Mouse (Mus musculus): ENCODE data around the gene Myo1a.

Gene Myo1a

GRCm38 (mm10) chr10:127674794-127675522 is 30.0 kb upstream of the Myo1a start:
- DNase-seq (ENCODE audit: low spot score): peak; percentile 36

- DNase-seq (ENCODE audit: low spot score): no peak
Measured at GRCm38 (mm10) chr10:127675859-127676398, 29.0 kb upstream of the Myo1a start.

GRCm38 (mm10) chr10:127676691-127677548 is 28.1 kb upstream of the Myo1a start:
- peak; percentile 73 for DNase-seq (ENCODE audit: low spot score)

- no peak for DNase-seq (ENCODE audit: low spot score)
Measured at GRCm38 (mm10) chr10:127677591-127678336, 27.2 kb upstream of the Myo1a start.

- DNase-seq (ENCODE audit: low spot score): no peak
Measured at GRCm38 (mm10) chr10:127679208-127679607, 25.8 kb upstream of the Myo1a start.

- no peak for DNase-seq (ENCODE audit: low spot score)
Measured at GRCm38 (mm10) chr10:127679881-127680280, 25.1 kb upstream of the Myo1a start.

- no peak for DNase-seq (ENCODE audit: low spot score)
Measured at GRCm38 (mm10) chr10:127682886-127683285, 22.1 kb upstream of the Myo1a start.

GRCm38 (mm10) chr10:127691053-127691452 is 13.9 kb upstream of the Myo1a start:
- no peak for DNase-seq (ENCODE audit: low spot score)

- no peak for DNase-seq (ENCODE audit: low spot score)
Measured at GRCm38 (mm10) chr10:127694636-127695035, 10.3 kb upstream of the Myo1a start.

GRCm38 (mm10) chr10:127695775-127696174 is 9.2 kb upstream of the Myo1a start:
- no peak for DNase-seq (ENCODE audit: low spot score)

GRCm38 (mm10) chr10:127698966-127699365 is 6.0 kb upstream of the Myo1a start:
- DNase-seq (ENCODE audit: low spot score): no peak

GRCm38 (mm10) chr10:127703299-127703698 is 1.7 kb upstream of the Myo1a start:
- DNase-seq (ENCODE audit: low spot score): no peak

GRCm38 (mm10) chr10:127704293-127704692 is 677 bp upstream of the Myo1a start:
- no peak for DNase-seq (ENCODE audit: low spot score)

GRCm38 (mm10) chr10:127705783-127706182 is 813 bp downstream of the Myo1a start:
- no peak for DNase-seq (ENCODE audit: low spot score)

GRCm38 (mm10) chr10:127707721-127708120 is 2.8 kb downstream of the Myo1a start:
- DNase-seq (ENCODE audit: low spot score): no peak

- DNase-seq (ENCODE audit: low spot score): no peak
Measured at GRCm38 (mm10) chr10:127708850-127709370, 3.9 kb downstream of the Myo1a start.

GRCm38 (mm10) chr10:127710331-127710730 is 5.4 kb downstream of the Myo1a start:
- DNase-seq (ENCODE audit: low spot score): no peak

- no peak for DNase-seq (ENCODE audit: low spot score)
Measured at GRCm38 (mm10) chr10:127712736-127713135, 7.8 kb downstream of the Myo1a start.

GRCm38 (mm10) chr10:127721671-127722418 is 16.9 kb downstream of the Myo1a start:
- no peak for DNase-seq (ENCODE audit: low spot score)

GRCm38 (mm10) chr10:127724178-127724577 is 19.2 kb downstream of the Myo1a start, which contains the start of gene Tac2:
TSS of gene Tac2 (plus strand) at chr10:127724478.
- no peak for DNase-seq (ENCODE audit: low spot score)

GRCm38 (mm10) chr10:127725136-127725535 is 20.2 kb downstream of the Myo1a start:
- DNase-seq (ENCODE audit: low spot score): no peak
